Mouse (Mus musculus): Measurements from ENCODE around the gene Adarb1. TPM values are rescaled to one million over a fixed set of nuclear protein-coding genes. Genes with fewer than 3 reads are reported as not detected.
"Not testable (repeated sequence)": the region's sequence is repeated elsewhere in the genome, so short reads cannot be mapped to it uniquely, and the experiment has no call there.

Adarb1 gene
- polyA plus RNA-seq, 1 experiment from 2014 or later: 5.4 TPM

GRCm38 (mm10) chr10:77290624-77291366 lies 127.3 kb downstream of the Adarb1 start:
- ATAC-seq (ENCODE audit: low read depth): peak; percentile 56; the same call in 1 of the 2 replicates
- H3K4me3 ChIP-seq (ENCODE audit: low read depth, low read length): no peak overlapping the region
- no peak overlapping the region for H3K4me2 ChIP-seq (ENCODE audit: low read depth, low read length)
- 74% methylated on average over 17 of the region's 17 CpGs for WGBS
- H3K4me1 ChIP-seq (ENCODE audit: control insufficient read depth, insufficient read depth, low read length): peaks cover 9% of the 10 kb centered on the region; the same call in 1 of the 2 replicates
- H3K9ac ChIP-seq (ENCODE audit: low read depth, low read length): no peak overlapping the region
- H3K27me3 ChIP-seq (replicated peaks; ENCODE audit: control insufficient read depth, insufficient read depth, low read length): no peaks in the 10 kb centered on the region
- H3K36me3 ChIP-seq (ENCODE audit: control insufficient read depth, insufficient read depth, low read length): no peaks in the 10 kb centered on the region
- no peaks in the 10 kb centered on the region for H3K9me3 ChIP-seq (ENCODE audit: control insufficient read depth, low read length)
- H3K27ac ChIP-seq (replicated peaks; ENCODE audit: low read depth, low read length): no peak overlapping the region
- no peak for DNase-seq (ENCODE audit: low spot score)

- H3K9me3 ChIP-seq (ENCODE audit: control insufficient read depth, low read length): no peaks in the 10 kb centered on the region
- peaks cover 9% of the 10 kb centered on the region; the same call in 1 of the 2 replicates for H3K4me1 ChIP-seq (ENCODE audit: control insufficient read depth, insufficient read depth, low read length)
- H3K4me3 ChIP-seq (ENCODE audit: low read depth, low read length): no peak overlapping the region
- ATAC-seq (ENCODE audit: low read depth) (no peak), DNase-seq (ENCODE audit: low spot score) (no peak)
- H3K27ac ChIP-seq (replicated peaks; ENCODE audit: low read depth, low read length): no peak overlapping the region; the same call in 1 of the 2 replicates
- H3K4me2 ChIP-seq (ENCODE audit: low read depth, low read length): no peak overlapping the region
- no peaks in the 10 kb centered on the region for H3K27me3 ChIP-seq (replicated peaks; ENCODE audit: control insufficient read depth, insufficient read depth, low read length)
- 71% methylated on average over 8 of the region's 8 CpGs for WGBS
- no peak overlapping the region for H3K9ac ChIP-seq (ENCODE audit: low read depth, low read length)
- no peaks in the 10 kb centered on the region for H3K36me3 ChIP-seq (ENCODE audit: control insufficient read depth, insufficient read depth, low read length)
Observed at GRCm38 (mm10) chr10:77289559-77289958, 128.5 kb downstream of the Adarb1 start.

GRCm38 (mm10) chr10:77288639-77289195 lies 129.4 kb downstream of the Adarb1 start:
- no peaks in the 10 kb centered on the region for H3K27me3 ChIP-seq (replicated peaks; ENCODE audit: control insufficient read depth, insufficient read depth, low read length)
- H3K4me1 ChIP-seq (ENCODE audit: control insufficient read depth, insufficient read depth, low read length): peaks cover 9% of the 10 kb centered on the region; the same call in 1 of the 2 replicates
- no peaks in the 10 kb centered on the region for H3K36me3 ChIP-seq (ENCODE audit: control insufficient read depth, insufficient read depth, low read length)
- H3K9ac ChIP-seq (ENCODE audit: low read depth, low read length): no peak overlapping the region
- no peak overlapping the region for H3K4me2 ChIP-seq (ENCODE audit: low read depth, low read length)
- no peaks in the 10 kb centered on the region for H3K9me3 ChIP-seq (ENCODE audit: control insufficient read depth, low read length)
- peak; percentile 41 for DNase-seq (ENCODE audit: low spot score)
- 36% methylated on average over 5 of the region's 5 CpGs for WGBS
- no peak overlapping the region; the same call in 1 of the 2 replicates for H3K27ac ChIP-seq (replicated peaks; ENCODE audit: low read depth, low read length)
- ATAC-seq (ENCODE audit: low read depth): no peak
- no peak overlapping the region for H3K4me3 ChIP-seq (ENCODE audit: low read depth, low read length)

GRCm38 (mm10) chr10:77287626-77288025 lies 130.4 kb downstream of the Adarb1 start:
- ATAC-seq (ENCODE audit: low read depth): no peak
- Histone ChIP-seq H3K27me3 (replicated peaks; ENCODE audit: control insufficient read depth, insufficient read depth, low read length) (no peaks in the 10 kb centered on the region), H3K9ac (ENCODE audit: low read depth, low read length) (no peak overlapping the region), H3K27ac (replicated peaks; ENCODE audit: low read depth, low read length) (no peak overlapping the region), H3K4me2 (ENCODE audit: low read depth, low read length) (no peak overlapping the region), H3K4me1 (ENCODE audit: control insufficient read depth, insufficient read depth, low read length) (peaks cover 9% of the 10 kb centered on the region; the same call in 1 of the 2 replicates), H3K9me3 (ENCODE audit: control insufficient read depth, low read length) (no peaks in the 10 kb centered on the region), H3K4me3 (ENCODE audit: low read depth, low read length) (no peak overlapping the region), H3K36me3 (ENCODE audit: control insufficient read depth, insufficient read depth, low read length) (no peaks in the 10 kb centered on the region)
- no peak for DNase-seq (ENCODE audit: low spot score)
- WGBS: 71% methylated on average over 8 of the region's 8 CpGs

- H3K27ac ChIP-seq (replicated peaks; ENCODE audit: low read depth, low read length): no peak overlapping the region
- H3K36me3 ChIP-seq (ENCODE audit: control insufficient read depth, insufficient read depth, low read length): no peaks in the 10 kb centered on the region
- ATAC-seq (ENCODE audit: low read depth) (no peak), DNase-seq (ENCODE audit: low spot score) (no peak)
- H3K27me3 ChIP-seq (replicated peaks; ENCODE audit: control insufficient read depth, insufficient read depth, low read length): no peaks in the 10 kb centered on the region
- no peak overlapping the region for H3K4me2 ChIP-seq (ENCODE audit: low read depth, low read length)
- H3K4me1 ChIP-seq (ENCODE audit: control insufficient read depth, insufficient read depth, low read length): peaks cover 9% of the 10 kb centered on the region; the same call in 1 of the 2 replicates
- H3K9me3 ChIP-seq (ENCODE audit: control insufficient read depth, low read length): no peaks in the 10 kb centered on the region
- H3K4me3 ChIP-seq (ENCODE audit: low read depth, low read length): no peak overlapping the region
- 46% methylated on average over 6 of the region's 6 CpGs for WGBS
- no peak overlapping the region for H3K9ac ChIP-seq (ENCODE audit: low read depth, low read length)
Observed at GRCm38 (mm10) chr10:77284832-77285231, 133.2 kb downstream of the Adarb1 start.

- H3K4me3 ChIP-seq (ENCODE audit: low read depth, low read length): no peak overlapping the region
- no peak overlapping the region for H3K4me2 ChIP-seq (ENCODE audit: low read depth, low read length)
- peak; percentile 83 for DNase-seq (ENCODE audit: low spot score)
- no peak overlapping the region for H3K27ac ChIP-seq (replicated peaks; ENCODE audit: low read depth, low read length)
- no peak for ATAC-seq (ENCODE audit: low read depth)
- no peak overlapping the region for H3K9ac ChIP-seq (ENCODE audit: low read depth, low read length)
- no peaks in the 10 kb centered on the region for H3K36me3 ChIP-seq (ENCODE audit: control insufficient read depth, insufficient read depth, low read length)
- H3K4me1 ChIP-seq (ENCODE audit: control insufficient read depth, insufficient read depth, low read length): no peaks in the 10 kb centered on the region; the same call in 1 of the 2 replicates
- no peaks in the 10 kb centered on the region for H3K27me3 ChIP-seq (replicated peaks; ENCODE audit: control insufficient read depth, insufficient read depth, low read length)
- WGBS: 14% methylated on average over 6 of the region's 6 CpGs
- no peaks in the 10 kb centered on the region for H3K9me3 ChIP-seq (ENCODE audit: control insufficient read depth, low read length)
Observed at GRCm38 (mm10) chr10:77282822-77283221, 135.2 kb downstream of the Adarb1 start.

GRCm38 (mm10) chr10:77282085-77282484 lies 136.0 kb downstream of the Adarb1 start:
- not testable (repeated sequence) for H3K36me3 ChIP-seq (ENCODE audit: control insufficient read depth, insufficient read depth, low read length); ATAC-seq (ENCODE audit: low read depth); H3K4me3 ChIP-seq (ENCODE audit: low read depth, low read length); H3K9ac ChIP-seq (ENCODE audit: low read depth, low read length); DNase-seq (ENCODE audit: low spot score); H3K9me3 ChIP-seq (ENCODE audit: control insufficient read depth, low read length); H3K4me1 ChIP-seq (ENCODE audit: control insufficient read depth, insufficient read depth, low read length); H3K27me3 ChIP-seq (replicated peaks; ENCODE audit: control insufficient read depth, insufficient read depth, low read length); H3K27ac ChIP-seq (replicated peaks; ENCODE audit: low read depth, low read length); H3K4me2 ChIP-seq (ENCODE audit: low read depth, low read length)
- 82% methylated on average over 1 of the region's 1 CpGs for WGBS

- H3K27me3 ChIP-seq (replicated peaks; ENCODE audit: control insufficient read depth, insufficient read depth, low read length): no peaks in the 10 kb centered on the region
- ATAC-seq (ENCODE audit: low read depth) (no peak), DNase-seq (ENCODE audit: low spot score) (no peak)
- peaks cover 16% of the 10 kb centered on the region for H3K36me3 ChIP-seq (ENCODE audit: control insufficient read depth, insufficient read depth, low read length)
- H3K4me1 ChIP-seq (ENCODE audit: control insufficient read depth, insufficient read depth, low read length): no peaks in the 10 kb centered on the region
- no peak overlapping the region for H3K4me3 ChIP-seq (ENCODE audit: low read depth, low read length)
- no peak overlapping the region for H3K9ac ChIP-seq (ENCODE audit: low read depth, low read length)
- no peaks in the 10 kb centered on the region for H3K9me3 ChIP-seq (ENCODE audit: control insufficient read depth, low read length)
- no peak overlapping the region for H3K4me2 ChIP-seq (ENCODE audit: low read depth, low read length)
- no peak overlapping the region for H3K27ac ChIP-seq (replicated peaks; ENCODE audit: low read depth, low read length)
Observed at GRCm38 (mm10) chr10:77273798-77274197, 144.3 kb downstream of the Adarb1 start.

Measured in embryonic facial prominence, embryonic 14.5 days (tissue).